Mouse (Mus musculus): Measurements from ENCODE around the gene Dtx4.

- TF ChIP-seq CTCF (IDR thresholded peaks at IDR 0.05) (peak; percentile 82), EP300 (IDR thresholded peaks at IDR 0.05) (no peak)
Measured at GRCm38 (mm10) chr19:12433033-12433432, 68.2 kb downstream of the Dtx4 start.
